Mouse (Mus musculus): ENCODE measurements around the gene Tmem127. TPM values are rescaled to one million over a fixed set of nuclear protein-coding genes. Genes with fewer than 3 reads are reported as not detected.
A peak's percentile ranks its signal among the peaks of the same experiment; 100 is the strongest.

The Tmem127 gene
- total and polyA plus RNA-seq, 3 experiments = 10.3 to 16.6 TPM; not detected in 1

DNA sequence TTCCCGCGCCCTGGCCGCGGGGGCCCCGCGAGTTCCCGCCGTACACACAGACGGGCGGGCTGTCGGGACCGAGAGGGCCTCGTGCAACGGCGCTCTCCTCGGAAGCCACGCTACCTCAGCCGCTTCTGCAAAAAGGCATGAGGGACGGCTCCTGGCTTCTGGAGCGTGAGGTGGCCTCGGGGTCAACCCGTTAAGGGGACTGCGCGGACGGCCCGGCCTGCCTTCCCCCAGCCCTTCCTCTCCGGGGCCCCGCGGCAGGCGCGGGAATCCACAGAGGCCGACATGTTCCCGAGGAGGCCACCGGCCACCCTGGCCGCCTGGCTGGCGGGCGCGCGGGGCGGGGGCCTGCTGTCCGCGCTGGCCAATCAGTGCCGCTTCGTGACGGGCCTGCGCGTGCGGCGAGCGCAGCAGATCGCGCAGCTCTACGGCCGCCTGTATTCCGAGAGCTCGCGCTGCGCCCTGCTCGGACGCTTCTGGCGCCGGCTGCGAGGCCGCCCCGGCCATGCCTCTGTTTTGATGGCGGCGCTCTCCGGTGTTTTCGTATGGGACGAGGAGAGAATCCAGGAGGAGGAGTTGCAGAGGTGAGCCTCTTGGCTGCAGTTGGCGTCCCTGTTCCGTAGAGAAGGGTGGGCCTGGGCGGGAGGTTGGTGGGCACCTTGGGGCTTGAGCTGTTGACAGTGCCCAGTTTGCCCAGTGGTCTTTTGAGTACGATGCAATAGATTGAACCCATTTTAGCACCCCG, 22.8 kb downstream of the Tmem127 start:
- DNase-seq (ENCODE audit: low read depth, low spot score) = peak; percentile 91

DNA sequence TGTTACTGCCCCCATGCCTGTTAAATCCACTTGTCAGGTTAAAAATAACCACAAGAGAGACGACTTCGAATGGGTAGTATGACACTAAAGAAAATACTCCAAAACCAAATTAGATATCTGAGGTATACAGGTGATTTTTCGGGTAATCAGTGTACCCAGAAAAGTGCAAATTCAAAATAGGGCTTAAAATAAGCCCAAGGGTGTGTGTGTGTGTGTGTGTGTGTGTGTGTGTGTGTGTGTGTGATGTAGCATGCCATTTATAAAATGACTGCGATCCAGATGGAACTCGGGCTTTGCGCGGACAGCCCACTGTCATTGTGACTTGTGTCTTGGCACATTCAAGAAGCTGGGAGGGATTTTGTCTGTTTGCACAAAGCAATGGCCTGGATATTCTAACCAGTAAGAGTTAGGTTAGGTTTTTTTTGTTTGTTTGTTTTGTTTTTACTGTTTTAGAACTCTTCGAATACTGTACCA, 23.4 kb downstream of the Tmem127 start:
- no peaks in the 10 kb centered on the region for H3K27me3 ChIP-seq (ENCODE audit: control insufficient read depth in 1 of 2, insufficient read depth in 2 of 2, low read length in 2 of 2)
- peaks cover 47% of the 10 kb centered on the region for H3K79me2 ChIP-seq (ENCODE audit: control insufficient read depth, insufficient read depth, low read length, poor library complexity)
- H3K9ac ChIP-seq (ENCODE audit: control insufficient read depth, low read depth, low read length, poor library complexity, severe bottlenecking) = peak overlapping the region; percentile 76
- no peak overlapping the region for H3K27ac ChIP-seq (ENCODE audit: control insufficient read depth, low read depth, low read length)
- H3K4me1 ChIP-seq (ENCODE audit: control insufficient read depth in 1 of 2, insufficient read depth in 2 of 2, low read length in 2 of 2) = peaks cover 0 to 7% of the 10 kb centered on the region in 2 experiments; a peak in 3 of 4 replicates
- peak; percentile 62 for DNase-seq (ENCODE audit: low read depth, low spot score)
- peak overlapping the region; percentile 62 to 79 for H3K4me3 ChIP-seq (ENCODE audit: control insufficient read depth in 1 of 2, insufficient read depth in 1 of 2, low read depth in 2 of 2, low read length in 2 of 2)
- no peaks in the 10 kb centered on the region for H3K9me3 ChIP-seq (replicated peaks; ENCODE audit: insufficient read depth, low read length)
- H3K36me3 ChIP-seq (ENCODE audit: control insufficient read depth in 1 of 2, insufficient read depth in 2 of 2, low read length in 2 of 2) = peaks cover 0 to 15% of the 10 kb centered on the region in 2 experiments; a peak in 2 of 4 replicates
- peak; percentile 44 for TF ChIP-seq SIN3A (IDR thresholded peaks at IDR 0.05; ENCODE audit: low read length)
- TF ChIP-seq MAX (IDR thresholded peaks at IDR 0.05; ENCODE audit: low read length) = no peak

More for the DNA sequence above, 22.8 kb downstream of the Tmem127 start:
- Histone ChIP-seq H3K36me3 (ENCODE audit: control insufficient read depth in 1 of 2, insufficient read depth in 2 of 2, low read length in 2 of 2) (peaks cover 0 to 12% of the 10 kb centered on the region in 2 experiments; a peak in 2 of 4 replicates), H3K79me2 (ENCODE audit: control insufficient read depth, insufficient read depth, low read length, poor library complexity) (peaks cover 42% of the 10 kb centered on the region), H3K4me3 (ENCODE audit: control insufficient read depth in 1 of 2, insufficient read depth in 1 of 2, low read depth in 2 of 2, low read length in 2 of 2) (peak overlapping the region; percentile 79 to 96), H3K27me3 (ENCODE audit: control insufficient read depth in 1 of 2, insufficient read depth in 2 of 2, low read length in 2 of 2) (no peaks in the 10 kb centered on the region), H3K9ac (ENCODE audit: control insufficient read depth, low read depth, low read length, poor library complexity, severe bottlenecking) (peak overlapping the region; percentile 76), H3K4me1 (ENCODE audit: control insufficient read depth in 1 of 2, insufficient read depth in 2 of 2, low read length in 2 of 2) (peaks cover 0 to 7% of the 10 kb centered on the region in 2 experiments; a peak in 3 of 4 replicates), H3K9me3 (replicated peaks; ENCODE audit: insufficient read depth, low read length) (no peaks in the 10 kb centered on the region), H3K27ac (ENCODE audit: control insufficient read depth, low read depth, low read length) (peak overlapping the region; percentile 40)
- TF ChIP-seq SMC3 (IDR thresholded peaks at IDR 0.05; ENCODE audit: low read depth, low read length) = no peak
- peak; percentile 11; the same call in 1 of the 2 replicates for TF ChIP-seq ETS1 (IDR thresholded peaks at IDR 0.05; ENCODE audit: low read depth, low read length)
- peak; percentile 29; the same call in 1 of the 2 replicates for TF ChIP-seq NELFE (IDR thresholded peaks at IDR 0.05; ENCODE audit: low read depth, low read length)
- TF ChIP-seq ZMIZ1 (IDR thresholded peaks at IDR 0.05; ENCODE audit: low read depth, low read length) = peak; percentile 71
- TF ChIP-seq POLR2A (IDR thresholded peaks at IDR 0.05; ENCODE audit: control insufficient read depth in 1 of 2, insufficient read depth in 1 of 2, low read depth in 1 of 2, low read length in 2 of 2, poor library complexity in 1 of 2) = peak; percentile 75 to 97
- TF ChIP-seq MAX (IDR thresholded peaks at IDR 0.05; ENCODE audit: low read length) = peak; percentile 50; the same call in 1 of the 2 replicates
- TF ChIP-seq NRF1 (IDR thresholded peaks at IDR 0.05; ENCODE audit: insufficient read depth, low read depth, low read length, poor library complexity, severe bottlenecking) = peak; percentile 82
- no peak for TF ChIP-seq TAL1 (IDR thresholded peaks at IDR 0.05; ENCODE audit: low read length)
- TF ChIP-seq HCFC1 (IDR thresholded peaks at IDR 0.05; ENCODE audit: low read depth, low read length) = 0 out of 2 replicates have a peak, but pooled peaks have one; percentile 0
- no peak for TF ChIP-seq EP300 (IDR thresholded peaks at IDR 0.05; ENCODE audit: low read depth in 1 of 2, low read length in 2 of 2)
- TF ChIP-seq RCOR1 (IDR thresholded peaks at IDR 0.05; ENCODE audit: low read depth, low read length) = no peak
- TF ChIP-seq POLR2AphosphoS2 (IDR thresholded peaks at IDR 0.05; ENCODE audit: low read length) = 0 out of 2 replicates have a peak, but pooled peaks have one; percentile 55
- TF ChIP-seq TBP (IDR thresholded peaks at IDR 0.05; ENCODE audit: low read depth, low read length) = 0 out of 2 replicates have a peak, but pooled peaks have one; percentile 11
- TF ChIP-seq RAD21 (IDR thresholded peaks at IDR 0.05; ENCODE audit: low read depth, low read length) = no peak
- 0 out of 2 replicates have a peak, but pooled peaks have one; percentile 32 for TF ChIP-seq UBTF (IDR thresholded peaks at IDR 0.05; ENCODE audit: borderline replicate concordance, insufficient read depth, low read depth, low read length)
- no peak for TF ChIP-seq GABPA (IDR thresholded peaks at IDR 0.05; ENCODE audit: low read depth, low read length)

All from MEL (cell line).